Mouse (Mus musculus) kidney, adult 2 months (tissue): ENCODE data around the gene Armh3.

Experiments used
- CTCF ChIP-seq: fragments of 200-500 bp; conservative IDR thresholded peaks from 2 replicates; pipeline ENCODE4 v1.5.1; 2011; ENCODE audit warnings: low read depth, mild to moderate bottlenecking, control low read depth, low read length, moderate library complexity, mixed read lengths; ENCODE audit not compliant: insufficient read depth, insufficient read length
- POLR2A ChIP-seq: fragments of 200-500 bp; IDR thresholded peaks from one replicate; pipeline ENCODE4 v1.6.1; 2011; ENCODE audit warnings: low read depth, low read length, control low read depth

DNA sequence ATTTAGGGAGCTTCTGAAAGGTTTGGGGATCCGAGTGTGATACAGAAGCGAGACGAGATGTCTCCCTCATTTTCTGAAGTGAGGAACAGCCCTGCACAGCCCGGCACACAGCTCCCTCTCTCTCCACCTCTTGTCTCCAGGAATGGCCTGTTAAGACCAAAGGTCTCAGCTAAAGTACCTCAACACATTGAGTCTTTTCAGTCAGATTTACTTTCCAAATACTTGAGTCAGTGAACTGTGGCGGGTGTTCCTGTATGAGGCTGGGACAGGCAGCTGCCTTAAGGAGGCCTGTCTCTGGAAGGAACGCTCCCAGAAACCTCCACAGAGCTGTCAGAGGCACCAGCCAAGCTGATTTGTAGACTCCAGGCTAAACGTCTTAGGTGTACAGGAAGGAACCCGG is 181.6 kb downstream of the Armh3 start:
- TF ChIP-seq CTCF (no peak), POLR2A (no peak)
